Mouse (Mus musculus): Measurements from ENCODE around the gene Slc5a11. TPM values are rescaled to one million over a fixed set of nuclear protein-coding genes. Genes with fewer than 3 reads are reported as not detected.

The Slc5a11 gene
- 0.40 TPM for polyA plus RNA-seq (2017; shearing (Covaris generic))

GRCm38 (mm10) chr7:123214365-123215075 is at the start of gene Slc5a11:
Gene Slc5a11, plus strand, starts transcription at chr7:123214780.

Other genes with a start within 250 kb of the Slc5a11 start
- gene Rbbp6, start 249.1 kb upstream of the Slc5a11 start, polyA plus RNA-seq (2017; shearing (Covaris generic)) = 26.4 TPM
- gene Tnrc6a, start 90.9 kb upstream of the Slc5a11 start, polyA plus RNA-seq (2017; shearing (Covaris generic)) = 52.3 TPM
- gene Lcmt1, start 155.0 kb downstream of the Slc5a11 start, polyA plus RNA-seq (2017; shearing (Covaris generic)) = 33.4 TPM
- 47.5 TPM for gene Arhgap17, start 155.1 kb downstream of the Slc5a11 start, polyA plus RNA-seq (2017; shearing (Covaris generic))
- gene Aqp8, start 247.5 kb downstream of the Slc5a11 start, polyA plus RNA-seq (2017; shearing (Covaris generic)) = not detected

Measured in CD4-positive, CD25-positive, alpha-beta regulatory T cell, adult 9 weeks (primary cell).